In genomic region chr13:107939916-107940646, GRCm38 (mm10) we compare ENCODE assay signal across 12 mouse cellular contexts.
DNase-seq lines count a peak whose midpoint lies in the region; ATAC-seq and TF ChIP-seq lines count a peak whose summit lies in the region.
"Had no signal": no experiment of that assay in that cellular context is flagged by ENCODE, and none has a peak within 500 bp of the region (broad histone marks: within the 10 kb centered on the region; RNA-seq: fewer than 3 reads in every experiment).

No protein-coding gene starts in this region.

- peaks cover 3% of the 10 kb centered on the region; the same call in 1 of the 2 replicates for H3K27me3 ChIP-seq in embryonic facial prominence, embryonic 14.5 days (replicated peaks; ENCODE audit: control insufficient read depth, insufficient read depth, low read length)
- 0 out of 2 replicates have a peak, but pooled peaks cover 5% of the 10 kb centered on the region for H3K27me3 ChIP-seq in embryonic facial prominence, embryonic 10.5 days (replicated peaks; ENCODE audit: low read depth, poor library complexity, severe bottlenecking)
- H3K27me3 ChIP-seq in lung, embryonic 14.5 days (ENCODE audit: insufficient read depth, low read length), result no peaks in the 10 kb centered on the region
- H3K27me3 ChIP-seq in forebrain, embryonic 16.5 days (replicated peaks; ENCODE audit: control insufficient read depth, insufficient read depth, low read length), result no peaks in the 10 kb centered on the region
- H3K27me3 ChIP-seq in hindbrain, embryonic 12.5 days, result no peaks in the 10 kb centered on the region
- H3K27me3 ChIP-seq: CH12.LX; neural tube, embryonic 13.5 days had no signal

- H3K36me3 ChIP-seq in embryonic facial prominence, embryonic 14.5 days (ENCODE audit: control insufficient read depth, insufficient read depth, low read length), result no peaks in the 10 kb centered on the region
- H3K36me3 ChIP-seq in embryonic facial prominence, embryonic 10.5 days (replicated peaks), result no peaks in the 10 kb centered on the region
- H3K36me3 ChIP-seq in lung, embryonic 14.5 days (ENCODE audit: insufficient read depth), result no peaks in the 10 kb centered on the region
- H3K36me3 ChIP-seq in forebrain, embryonic 16.5 days (ENCODE audit: control insufficient read depth, insufficient read depth), result no peaks in the 10 kb centered on the region
- H3K36me3 ChIP-seq in hindbrain, embryonic 12.5 days, result no peaks in the 10 kb centered on the region
- H3K36me3 ChIP-seq: neural tube, embryonic 13.5 days had no signal

- 49% methylated on average over 15 of the region's 15 CpGs for WGBS in embryonic facial prominence, embryonic 14.5 days
- 73% methylated on average over 15 of the region's 15 CpGs for WGBS in embryonic facial prominence, embryonic 10.5 days
- 40% methylated on average over 15 of the region's 15 CpGs for WGBS in lung, embryonic 14.5 days
- 39% methylated on average over 15 of the region's 15 CpGs for WGBS in lung, adult 2 months
- 37% methylated on average over 15 of the region's 15 CpGs for WGBS in forebrain, embryonic 16.5 days
- WGBS in hindbrain, embryonic 12.5 days, result 70% methylated on average over 15 of the region's 15 CpGs

- H3K4me2 ChIP-seq in embryonic facial prominence, embryonic 14.5 days (ENCODE audit: low read depth, low read length), result no peak overlapping the region
- peak overlapping the region; percentile 13; the same call in 1 of the 2 replicates for H3K4me2 ChIP-seq in lung, embryonic 14.5 days
- 0 out of 2 replicates have a peak overlapping the region, but pooled peaks have one; percentile 7 for H3K4me2 ChIP-seq in forebrain, embryonic 16.5 days (ENCODE audit: low read length)
- H3K4me2 ChIP-seq in hindbrain, embryonic 12.5 days (replicated peaks), result no peak overlapping the region
- H3K4me2 ChIP-seq: neural tube, embryonic 13.5 days had no signal

- no peak for ATAC-seq in embryonic facial prominence, embryonic 14.5 days (ENCODE audit: low read depth)
- ATAC-seq in lung, embryonic 14.5 days (ENCODE audit: insufficient read depth), result peak; percentile 58; the same call in 1 of the 2 replicates
- ATAC-seq in forebrain, embryonic 16.5 days, result peak; percentile 76
- ATAC-seq in megakaryocyte, adult 5-6 weeks (ENCODE audit: poor library complexity, severe bottlenecking), result no peak
- no peak for ATAC-seq in hindbrain, embryonic 12.5 days (ENCODE audit: low FRiP score)

- no peak overlapping the region for H3K4me3 ChIP-seq in embryonic facial prominence, embryonic 14.5 days (ENCODE audit: low read depth, low read length)
- no peak overlapping the region for H3K4me3 ChIP-seq in embryonic facial prominence, embryonic 10.5 days
- H3K4me3 ChIP-seq in lung, embryonic 14.5 days (ENCODE audit: low read depth, low read length), result no peak overlapping the region
- H3K4me3 ChIP-seq in lung, adult 2 months (replicated peaks; ENCODE audit: extremely low read depth, low read depth, low read length), result no peak overlapping the region
- no peak overlapping the region for H3K4me3 ChIP-seq in forebrain, embryonic 16.5 days (replicated peaks; ENCODE audit: low read length)
- no peak overlapping the region for H3K4me3 ChIP-seq in hindbrain, embryonic 12.5 days
- H3K4me3 ChIP-seq: neural tube, embryonic 13.5 days had no signal

- H3K9me3 ChIP-seq in embryonic facial prominence, embryonic 14.5 days (ENCODE audit: control insufficient read depth, low read length), result peaks cover 3% of the 10 kb centered on the region; the same call in 1 of the 2 replicates
- no peaks in the 10 kb centered on the region for H3K9me3 ChIP-seq in embryonic facial prominence, embryonic 10.5 days
- H3K9me3 ChIP-seq in lung, embryonic 14.5 days (ENCODE audit: low read depth, low read length), result no peaks in the 10 kb centered on the region
- H3K9me3 ChIP-seq in forebrain, embryonic 16.5 days (ENCODE audit: control insufficient read depth, low read length), result no peaks in the 10 kb centered on the region
- no peaks in the 10 kb centered on the region for H3K9me3 ChIP-seq in hindbrain, embryonic 12.5 days (replicated peaks)
- H3K9me3 ChIP-seq: neural tube, embryonic 13.5 days had no signal

- H3K9ac ChIP-seq in embryonic facial prominence, embryonic 14.5 days (ENCODE audit: low read depth, low read length), result no peak overlapping the region
- no peak overlapping the region for H3K9ac ChIP-seq in lung, embryonic 14.5 days
- no peak overlapping the region for H3K9ac ChIP-seq in forebrain, embryonic 16.5 days (replicated peaks; ENCODE audit: low read depth, low read length)
- no peak overlapping the region for H3K9ac ChIP-seq in hindbrain, embryonic 12.5 days
- H3K9ac ChIP-seq: neural tube, embryonic 13.5 days had no signal

- peak; percentile 51 for DNase-seq in embryonic facial prominence, embryonic 14.5 days (ENCODE audit: low spot score)
- no peak for DNase-seq in embryonic facial prominence, embryonic 10.5 days (ENCODE audit: low spot score)
- peak; percentile 77 for DNase-seq in lung, embryonic 14.5 days
- DNase-seq in lung, adult 2 months, result no peak
- peak; percentile 68 for DNase-seq in lung, postnatal 10 days
- DNase-seq: adrenal gland, postnatal 10 days; layer of hippocampus, adult 9-11 months had no signal

- no peak for TF ChIP-seq CTCF in lung, embryonic 14.5 days (IDR thresholded peaks at IDR 0.05; ENCODE audit: low read depth)
- no peak for TF ChIP-seq CTCF in lung, adult 2 months (IDR thresholded peaks at IDR 0.05; ENCODE audit: insufficient read depth, low read length)

- no peak for TF ChIP-seq POLR2A in lung, adult 2 months (IDR thresholded peaks at IDR 0.05; ENCODE audit: borderline replicate concordance, extremely low read depth, low read depth, low read length)

- peaks cover 3% of the 10 kb centered on the region for H3K4me1 ChIP-seq in embryonic facial prominence, embryonic 14.5 days (ENCODE audit: control insufficient read depth, insufficient read depth, low read length)
- H3K4me1 ChIP-seq in embryonic facial prominence, embryonic 10.5 days, result peaks cover 18% of the 10 kb centered on the region
- no peaks in the 10 kb centered on the region for H3K4me1 ChIP-seq in lung, embryonic 14.5 days (ENCODE audit: insufficient read depth)
- peaks cover 4% of the 10 kb centered on the region for H3K4me1 ChIP-seq in lung, adult 2 months (ENCODE audit: control insufficient read depth, insufficient read depth, low read length)
- peaks cover 12% of the 10 kb centered on the region for H3K4me1 ChIP-seq in forebrain, embryonic 16.5 days (replicated peaks; ENCODE audit: control insufficient read depth, insufficient read depth, low read length)
- H3K4me1 ChIP-seq in hindbrain, embryonic 12.5 days, result 0 out of 2 replicates have a peak, but pooled peaks cover 5% of the 10 kb centered on the region

- H3K27ac ChIP-seq in embryonic facial prominence, embryonic 14.5 days (replicated peaks; ENCODE audit: low read depth, low read length), result no peak overlapping the region
- H3K27ac ChIP-seq in embryonic facial prominence, embryonic 10.5 days (replicated peaks), result no peak overlapping the region
- H3K27ac ChIP-seq in lung, embryonic 14.5 days (ENCODE audit: low read depth), result no peak overlapping the region
- no peak overlapping the region for H3K27ac ChIP-seq in forebrain, embryonic 16.5 days (ENCODE audit: low read length)
- H3K27ac ChIP-seq in hindbrain, embryonic 12.5 days, result no peak overlapping the region
- H3K27ac ChIP-seq: neural tube, embryonic 13.5 days had no signal

Comparison
In these comparisons a context has a peak if more than half of its experiments do, and no peak if none do; other contexts are left out.
1. DNase-seq: peak in embryonic facial prominence, embryonic 14.5 days (single experiment), lung, embryonic 14.5 days (single experiment) and lung, postnatal 10 days (single experiment); none in embryonic facial prominence, embryonic 10.5 days (single experiment) and lung, adult 2 months (single experiment).
2. ATAC-seq: peak in lung, embryonic 14.5 days (single experiment) and forebrain, embryonic 16.5 days (single experiment); none in embryonic facial prominence, embryonic 14.5 days (single experiment), megakaryocyte, adult 5-6 weeks (single experiment) and hindbrain, embryonic 12.5 days (single experiment).
3. H3K4me2 ChIP-seq: peak in lung, embryonic 14.5 days (single experiment) and forebrain, embryonic 16.5 days (single experiment); none in embryonic facial prominence, embryonic 14.5 days (single experiment) and hindbrain, embryonic 12.5 days (single experiment).